Mouse (Mus musculus) CH12.LX (cell line): ENCODE data around the gene Acsbg1. TPM values are rescaled to one million over a fixed set of nuclear protein-coding genes. Genes with fewer than 3 reads are reported as not detected.

Source experiments
- DNase-seq: peaks from one replicate; pipeline ENCODE4 v3.0.0-alpha.2; 2013; ENCODE audit errors: extremely low read depth
- H3K27ac ChIP-seq: 2 replicates; pipeline ENCODE4 v1.5.1; 2012; ENCODE audit warnings: low read depth, mild to moderate bottlenecking, control low read depth, moderate library complexity; ENCODE audit not compliant: insufficient read depth
- H3K27me3 ChIP-seq: replicated peaks from 2 replicates; pipeline ENCODE3; 2012; ENCODE audit warnings: inconsistent platforms
- H3K36me3 ChIP-seq, 2 experiments: replicated peaks in 1 of 2; 2 replicates each; pipeline versions ENCODE3 to v1.6.1; 2012; ENCODE audit warnings: inconsistent platforms in 1 of 2, low read length in 1 of 2, mild to moderate bottlenecking in 1 of 2, mixed read lengths in 1 of 2, moderate library complexity in 1 of 2; ENCODE audit not compliant: control insufficient read depth in 1 of 2, insufficient read depth in 1 of 2
- H3K4me1 ChIP-seq, 2 experiments: 2 replicates each; pipeline ENCODE4 v1.6.1; 2012; ENCODE audit warnings: inconsistent platforms in 1 of 2, moderate library complexity in 1 of 2; ENCODE audit not compliant: insufficient read depth in 2 of 2, control insufficient read depth in 1 of 2
- H3K4me2 ChIP-seq: 2 replicates; pipeline ENCODE4 v1.6.1; 2012; ENCODE audit warnings: low read depth, mild to moderate bottlenecking, control low read depth; ENCODE audit not compliant: poor library complexity, insufficient read depth, severe bottlenecking
- H3K4me3 ChIP-seq, 3 experiments: fragments of 150-350 bp in 1 of 3; sonication (generic) in 1 of 3; replicated peaks in 1 of 3; 2 replicates each; pipeline versions ENCODE3 to v1.5.1; 2011 to 2012; ENCODE audit warnings: low read depth in 2 of 3, low read length in 2 of 3, mild to moderate bottlenecking in 2 of 3, moderate library complexity in 2 of 3, control low read depth in 1 of 3, improper control_type of control experiment in 1 of 3, inconsistent platforms in 1 of 3, mixed read lengths in 1 of 3; ENCODE audit not compliant: poor library complexity in 1 of 3
- H3K79me2 ChIP-seq: replicated peaks from 2 replicates; pipeline ENCODE4 v1.6.1; 2012; ENCODE audit warnings: mild to moderate bottlenecking, moderate library complexity; ENCODE audit not compliant: control insufficient read depth, poor library complexity, insufficient read depth, severe bottlenecking; ENCODE audit errors: extremely low read depth
- H3K9ac ChIP-seq: 2 replicates; pipeline ENCODE4 v1.6.1; 2012; ENCODE audit warnings: low read depth, mild to moderate bottlenecking, control low read depth, moderate library complexity; ENCODE audit not compliant: insufficient read depth
- H3K9me3 ChIP-seq: replicated peaks from 2 replicates; pipeline ENCODE3; 2012; ENCODE audit warnings: low read length, inconsistent platforms, mixed read lengths
- BHLHE40 ChIP-seq: IDR thresholded peaks from 2 replicates; pipeline ENCODE4 v1.6.1; 2011; ENCODE audit warnings: mild to moderate bottlenecking, low read depth, low read length, improper control_type of control experiment
- CHD1 ChIP-seq: IDR thresholded peaks from 2 replicates; pipeline ENCODE4 v1.6.1; 2012; ENCODE audit warnings: low read depth, low read length, improper control_type of control experiment, inconsistent platforms
- CHD2 ChIP-seq: IDR thresholded peaks from 2 replicates; pipeline ENCODE4 v1.6.1; 2011; ENCODE audit warnings: low read length, improper control_type of control experiment
- CTCF ChIP-seq, 2 experiments: IDR thresholded peaks in 1 of 2; conservative IDR thresholded peaks in 1 of 2; 2 replicates each; pipeline ENCODE4 v1.5.1; 2011 to 2012; ENCODE audit warnings: low read depth in 2 of 2, low read length in 2 of 2, improper control_type of control experiment in 1 of 2, inconsistent platforms in 1 of 2, mild to moderate bottlenecking in 1 of 2, moderate library complexity in 1 of 2
- E2F4 ChIP-seq: IDR thresholded peaks from 2 replicates; pipeline ENCODE4 v1.6.1; 2011; ENCODE audit warnings: low read depth, low read length, improper control_type of control experiment; ENCODE audit not compliant: insufficient replicate concordance
- ELF1 ChIP-seq: IDR thresholded peaks from 2 replicates; pipeline ENCODE4 v1.6.1; 2014; ENCODE audit warnings: low read depth, mild to moderate bottlenecking, inconsistent platforms, low read length, improper control_type of control experiment
- ETS1 ChIP-seq: conservative IDR thresholded peaks from 2 replicates; pipeline ENCODE4 v1.6.1; 2012; ENCODE audit warnings: low read depth, mild to moderate bottlenecking, inconsistent platforms, low read length, improper control_type of control experiment, moderate library complexity
- GABPA ChIP-seq: IDR thresholded peaks from 2 replicates; pipeline ENCODE4 v1.6.1; 2012; ENCODE audit warnings: low read depth, low read length, improper control_type of control experiment, inconsistent platforms; ENCODE audit not compliant: insufficient replicate concordance
- HCFC1 ChIP-seq: IDR thresholded peaks from 2 replicates; pipeline ENCODE4 v1.6.1; 2012; ENCODE audit warnings: low read depth, mild to moderate bottlenecking, inconsistent platforms, low read length, improper control_type of control experiment
- IRF4 ChIP-seq: IDR thresholded peaks from 2 replicates; pipeline ENCODE4 v1.6.1; 2014; ENCODE audit warnings: low read depth, mild to moderate bottlenecking, inconsistent platforms, low read length, improper control_type of control experiment
- JUN ChIP-seq: IDR thresholded peaks from 2 replicates; pipeline ENCODE4 v1.6.1; 2011; ENCODE audit warnings: low read depth, mild to moderate bottlenecking, low read length, improper control_type of control experiment, moderate library complexity; ENCODE audit not compliant: insufficient read depth
- JUND ChIP-seq: conservative IDR thresholded peaks from 2 replicates; pipeline ENCODE4 v1.6.1; 2011; ENCODE audit warnings: low read depth, low read length, improper control_type of control experiment
- KAT2A ChIP-seq: IDR thresholded peaks from 2 replicates; pipeline ENCODE4 v1.6.1; 2012; ENCODE audit warnings: low read length, improper control_type of control experiment, inconsistent platforms; ENCODE audit not compliant: insufficient replicate concordance
- MAFK ChIP-seq: IDR thresholded peaks from 2 replicates; pipeline ENCODE4 v1.6.1; 2011; ENCODE audit warnings: low read length, improper control_type of control experiment; ENCODE audit not compliant: insufficient replicate concordance
- MAX ChIP-seq: IDR thresholded peaks from 2 replicates; pipeline ENCODE4 v1.6.1; 2011; ENCODE audit warnings: low read length, improper control_type of control experiment
- MAZ ChIP-seq: IDR thresholded peaks from 2 replicates; pipeline ENCODE4 v1.6.1; 2012; ENCODE audit warnings: low read depth, mild to moderate bottlenecking, inconsistent platforms, low read length, improper control_type of control experiment, moderate library complexity
- MEF2A ChIP-seq: IDR thresholded peaks from 2 replicates; pipeline ENCODE4 v1.6.1; 2014; ENCODE audit warnings: low read depth, mild to moderate bottlenecking, inconsistent platforms, low read length, improper control_type of control experiment, borderline replicate concordance
- MXI1 ChIP-seq: IDR thresholded peaks from 2 replicates; pipeline ENCODE4 v1.6.1; 2011; ENCODE audit warnings: mild to moderate bottlenecking, low read depth, low read length, improper control_type of control experiment
- MYC ChIP-seq: IDR thresholded peaks from 2 replicates; pipeline ENCODE4 v1.6.1; 2011; ENCODE audit warnings: low read depth, mild to moderate bottlenecking, improper control_type of control experiment, low read length
- NELFE ChIP-seq: IDR thresholded peaks from 2 replicates; pipeline ENCODE4 v1.6.1; 2011; ENCODE audit warnings: low read depth, low read length, improper control_type of control experiment
- NRF1 ChIP-seq: IDR thresholded peaks from 2 replicates; pipeline ENCODE4 v1.6.1; 2014; ENCODE audit warnings: low read depth, mild to moderate bottlenecking, inconsistent platforms, low read length, improper control_type of control experiment, moderate library complexity
- PAX5 ChIP-seq: IDR thresholded peaks from 2 replicates; pipeline ENCODE4 v1.6.1; 2012; ENCODE audit warnings: low read length, inconsistent platforms, mixed read lengths
- POLR2A ChIP-seq: IDR thresholded peaks from 2 replicates; pipeline ENCODE4 v1.6.1; 2011; ENCODE audit warnings: low read depth, mild to moderate bottlenecking, improper control_type of control experiment, low read length
- POLR2AphosphoS2 ChIP-seq: IDR thresholded peaks from 2 replicates; pipeline ENCODE4 v1.6.1; 2011; ENCODE audit warnings: low read depth, low read length, improper control_type of control experiment
- RAD21 ChIP-seq: IDR thresholded peaks from 2 replicates; pipeline ENCODE4 v1.6.1; 2011; ENCODE audit warnings: low read depth, mild to moderate bottlenecking, low read length, improper control_type of control experiment, moderate library complexity
- RCOR1 ChIP-seq: conservative IDR thresholded peaks from 2 replicates; pipeline ENCODE4 v1.6.1; 2012; ENCODE audit warnings: low read depth, mild to moderate bottlenecking, inconsistent platforms, low read length, improper control_type of control experiment
- SIN3A ChIP-seq: IDR thresholded peaks from 2 replicates; pipeline ENCODE4 v1.6.1; 2012; ENCODE audit warnings: low read length, improper control_type of control experiment, inconsistent platforms
- SMC3 ChIP-seq: IDR thresholded peaks from 2 replicates; pipeline ENCODE4 v1.6.1; 2011; ENCODE audit warnings: low read depth, low read length, improper control_type of control experiment
- TBP ChIP-seq: conservative IDR thresholded peaks from 2 replicates; pipeline ENCODE4 v1.6.1; 2011; ENCODE audit warnings: low read depth, low read length, improper control_type of control experiment
- TCF12 ChIP-seq: IDR thresholded peaks from 2 replicates; pipeline ENCODE4 v1.6.1; 2014; ENCODE audit warnings: low read depth, mild to moderate bottlenecking, inconsistent platforms, low read length, improper control_type of control experiment
- UBTF ChIP-seq: IDR thresholded peaks from 2 replicates; pipeline ENCODE4 v1.6.1; 2012; ENCODE audit warnings: low read depth, mild to moderate bottlenecking, inconsistent platforms, low read length, improper control_type of control experiment, moderate library complexity
- USF1 ChIP-seq: IDR thresholded peaks from 2 replicates; pipeline ENCODE4 v1.6.1; 2014; ENCODE audit warnings: low read depth, mild to moderate bottlenecking, inconsistent platforms, low read length, improper control_type of control experiment
- USF2 ChIP-seq: conservative IDR thresholded peaks from 2 replicates; pipeline ENCODE4 v1.6.1; 2011; ENCODE audit warnings: low read depth, low read length, improper control_type of control experiment
- ZC3H11A ChIP-seq: IDR thresholded peaks from 2 replicates; pipeline ENCODE4 v1.6.1; 2012; ENCODE audit warnings: low read depth, mild to moderate bottlenecking, inconsistent platforms, low read length, improper control_type of control experiment
- ZKSCAN1 ChIP-seq: IDR thresholded peaks from 2 replicates; pipeline ENCODE4 v1.6.1; 2012; ENCODE audit warnings: low read depth, inconsistent platforms, low read length, improper control_type of control experiment, borderline replicate concordance
- ZMIZ1 ChIP-seq: IDR thresholded peaks from 2 replicates; pipeline ENCODE4 v1.6.1; 2012; ENCODE audit warnings: low read depth, mild to moderate bottlenecking, inconsistent platforms, low read length, improper control_type of control experiment
- ZNF384 ChIP-seq: IDR thresholded peaks from 2 replicates; pipeline ENCODE4 v1.6.1; 2012; ENCODE audit warnings: low read depth, low read length, improper control_type of control experiment, inconsistent platforms
- dilution Hi-C: fragments of 300-500 bp; cut with MboI; formaldehyde crosslinking; loops from 2 replicates; pipeline ENCODE4 v1.14.3; 2020; ENCODE audit warnings: low sequenced_read_pairs; ENCODE audit not compliant: extremely low pct_unique_long_range_greater_than_20kb, extremely low pct_ligation_motif_present
- in situ Hi-C: fragments of 300-500 bp; cut with MboI; formaldehyde crosslinking; loops from 3 replicates; pipeline ENCODE4 v1.14.3; 2019; ENCODE audit warnings: low sequenced_read_pairs, low pct_ligation_motif_present, low pct_unique_long_range_greater_than_20kb, mixed read lengths
- polyA plus RNA-seq: library from polyadenylated mRNA; unstranded; fragments of >175 nt; gene quantifications from 2 replicates; pipeline ENCODE4 v1.2.1, GENCODE M21; 2012; ENCODE audit warnings: low read depth; ENCODE audit not compliant: insufficient read length
- total RNA-seq, 2 experiments: library from RNA; depleted of rRNA; stranded (reverse); fragments of 300-350 nt in 1 of 2; fragments of >200 nt in 1 of 2; gene quantifications; 2 replicates each; pipeline ENCODE4 v1.2.3; 2012 to 2014

The Acsbg1 gene
- total and polyA plus RNA-seq, 3 experiments = 16.8 to 24.0 (median 23.6) TPM

GRCm38 (mm10) chr9:54604886-54605285 is 56.8 kb downstream of the Acsbg1 start (continued):
- no peak for TF ChIP-seq JUN
- TF ChIP-seq TCF12 = 0 out of 2 replicates have a peak, but pooled peaks have one; percentile 35
- TF ChIP-seq ZMIZ1 = no peak
- no peak for TF ChIP-seq TBP
- no peak for TF ChIP-seq ETS1
- TF ChIP-seq ZC3H11A = peak; percentile 46
- no peak for TF ChIP-seq USF1
- TF ChIP-seq SIN3A = no peak
- 0 out of 2 replicates have a peak, but pooled peaks have one; percentile 23 for TF ChIP-seq NELFE
- TF ChIP-seq POLR2AphosphoS2 = peak; percentile 44; the same call in 1 of the 2 replicates
- TF ChIP-seq UBTF = no peak
- 0 out of 2 replicates have a peak, but pooled peaks have one; percentile 8 for TF ChIP-seq IRF4
- TF ChIP-seq RAD21 = peak; percentile 75
- no peak for TF ChIP-seq ZKSCAN1
- no peak for TF ChIP-seq JUND
- TF ChIP-seq MAX = no peak
- no peak for TF ChIP-seq CHD2

- dilution Hi-C loops (no loop called here), in situ Hi-C loops (loop anchor here (5.0 to 10.0 kb wide), 2 partner anchors 52 to 159 kb away; no protein-coding TSS in a partner anchor)
- Histone ChIP-seq H3K27ac (peak overlapping the region; percentile 85), H3K4me3 (peak overlapping the region in 1 of 3 experiments; percentile 7), H3K9me3 (no peaks in the 10 kb centered on the region), H3K36me3 (peaks cover 49 to 90% of the 10 kb centered on the region in 2 experiments), H3K4me2 (no peak overlapping the region), H3K4me1 (peaks cover 15 to 52% of the 10 kb centered on the region in 2 experiments), H3K27me3 (no peaks in the 10 kb centered on the region), H3K9ac (no peak overlapping the region), H3K79me2 (no peaks in the 10 kb centered on the region; the same call in 1 of the 2 replicates)
- peak; percentile 73 for DNase-seq
- TF ChIP-seq CTCF (conservative IDR thresholded peaks at IDR 0.05 in 1 of 2, IDR thresholded peaks at IDR 0.05 in 1 of 2; ENCODE audit: low read depth in 2 of 2, low read length in 2 of 2) = no peak
- no peak for TF ChIP-seq NELFE
- no peak for TF ChIP-seq E2F4
- TF ChIP-seq MXI1 = peak; percentile 41; the same call in 1 of the 2 replicates
- TF ChIP-seq POLR2A = no peak
- no peak for TF ChIP-seq MAZ
- TF ChIP-seq ZNF384 = peak; percentile 91
- TF ChIP-seq MYC = no peak
- TF ChIP-seq IRF4 = no peak
- TF ChIP-seq USF1 = no peak
- no peak for TF ChIP-seq USF2
- TF ChIP-seq MEF2A = peak; percentile 69; the same call in 1 of the 2 replicates
- no peak for TF ChIP-seq SMC3
- TF ChIP-seq UBTF = no peak
- TF ChIP-seq RAD21 = no peak
- no peak for TF ChIP-seq ELF1
- TF ChIP-seq HCFC1 = no peak
- TF ChIP-seq CHD1 = no peak
- no peak for TF ChIP-seq GABPA
- TF ChIP-seq TCF12 = peak; percentile 66; the same call in 1 of the 2 replicates
- no peak for TF ChIP-seq NRF1
- no peak for TF ChIP-seq ZC3H11A
- no peak for TF ChIP-seq TBP
- TF ChIP-seq BHLHE40 = peak; percentile 64
- no peak for TF ChIP-seq MAFK
- TF ChIP-seq PAX5 = no peak
- TF ChIP-seq MAX = no peak
- TF ChIP-seq JUND = no peak
- no peak for TF ChIP-seq RCOR1
- no peak for TF ChIP-seq KAT2A
- TF ChIP-seq ZMIZ1 = no peak
These were observed 57.5 kb downstream of the Acsbg1 start for GRCm38 (mm10) chr9:54604131-54604654.
